Mouse (Mus musculus) forebrain, embryonic 15.5 days (tissue): ENCODE data around the gene Ehmt2. TPM values are rescaled to one million over a fixed set of nuclear protein-coding genes. Genes with fewer than 3 reads are reported as not detected.
A peak's percentile ranks its signal among the peaks of the same experiment; 100 is the strongest.
"Not testable (repeated sequence)": the region's sequence is repeated elsewhere in the genome, so short reads cannot be mapped to it uniquely, and the experiment has no call there.

Source experiments
- ATAC-seq: fragments of 200-750 bp; cut with Nextera tagmentation; replicated peaks from 2 replicates; pipeline ENCODE4 v1.8.0; 2017; ENCODE audit warnings: mild to moderate bottlenecking, moderate TSS enrichment, moderate library complexity
- H3K27ac ChIP-seq: fragments of 300-500 bp; sonication (generic); replicated peaks from 2 replicates; pipeline ENCODE4 v1.5.1; 2015; ENCODE audit warnings: mild to moderate bottlenecking, inconsistent platforms
- H3K27me3 ChIP-seq: fragments of 300-500 bp; sonication (generic); 2 replicates; pipeline ENCODE4 v1.6.1; 2015; ENCODE audit warnings: inconsistent platforms
- H3K36me3 ChIP-seq: fragments of 300-500 bp; sonication (generic); 2 replicates; pipeline ENCODE4 v1.6.1; 2015; ENCODE audit warnings: mild to moderate bottlenecking, inconsistent platforms
- H3K4me1 ChIP-seq: fragments of 300-500 bp; sonication (generic); 2 replicates; pipeline ENCODE4 v1.6.1; 2015; ENCODE audit warnings: inconsistent platforms
- H3K4me2 ChIP-seq: fragments of 300-500 bp; sonication (generic); replicated peaks from 2 replicates; pipeline ENCODE4 v1.6.1; 2015; ENCODE audit warnings: mild to moderate bottlenecking, inconsistent platforms
- H3K4me3 ChIP-seq: fragments of 300-500 bp; sonication (generic); 2 replicates; pipeline ENCODE4 v1.5.1; 2015; ENCODE audit warnings: mild to moderate bottlenecking, inconsistent platforms
- H3K9ac ChIP-seq: fragments of 300-500 bp; sonication (generic); replicated peaks from 2 replicates; pipeline ENCODE4 v1.6.1; 2015; ENCODE audit warnings: mild to moderate bottlenecking, inconsistent platforms
- H3K9me3 ChIP-seq: fragments of 300-500 bp; sonication (generic); 2 replicates; pipeline ENCODE4 v1.6.1; 2016; ENCODE audit warnings: inconsistent platforms
- WGBS: fragments of 180-500 bp; shearing (Covaris S2); methylation state at CpG from one replicate; pipeline ENCODE4 v1.1.7; 2015; ENCODE audit warnings: mixed read lengths; 5-methylcytosine and 5-hydroxymethylcytosine counted together
- polyA plus RNA-seq: library from polyadenylated mRNA; unstranded; fragments of >200 nt; fragmentation: Nextera tagmentation; extraction: Ambion mirVana; gene quantifications from 2 replicates; pipeline ENCODE4 v1.2.1, GENCODE M21; 2015

The Ehmt2 gene
- polyA plus RNA-seq, 1 experiment from 2014 or later = 108 TPM

DNA sequence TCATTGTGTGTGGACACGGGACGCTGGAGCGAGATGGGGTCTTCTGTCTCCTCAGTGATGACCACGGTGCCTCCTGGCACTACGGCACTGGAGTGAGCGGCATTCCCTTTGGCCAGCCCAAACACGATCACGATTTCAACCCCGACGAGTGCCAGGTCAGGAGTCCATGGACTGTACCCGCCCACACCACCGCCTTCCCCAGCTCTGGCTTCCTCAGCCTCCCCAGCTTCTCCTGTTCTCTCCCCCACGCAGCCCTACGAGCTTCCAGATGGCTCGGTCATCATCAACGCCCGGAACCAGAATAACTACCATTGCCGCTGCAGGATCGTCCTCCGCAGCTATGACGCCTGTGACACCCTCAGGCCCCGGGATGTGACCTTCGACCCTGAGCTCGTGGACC is 35.8 kb downstream of the Ehmt2 start:
- no peak overlapping the region for H3K4me3 ChIP-seq
- whole genome bisulfite sequencing = 79% methylated on average over 24 of the region's 24 CpGs
- ATAC-seq = no peak

DNA sequence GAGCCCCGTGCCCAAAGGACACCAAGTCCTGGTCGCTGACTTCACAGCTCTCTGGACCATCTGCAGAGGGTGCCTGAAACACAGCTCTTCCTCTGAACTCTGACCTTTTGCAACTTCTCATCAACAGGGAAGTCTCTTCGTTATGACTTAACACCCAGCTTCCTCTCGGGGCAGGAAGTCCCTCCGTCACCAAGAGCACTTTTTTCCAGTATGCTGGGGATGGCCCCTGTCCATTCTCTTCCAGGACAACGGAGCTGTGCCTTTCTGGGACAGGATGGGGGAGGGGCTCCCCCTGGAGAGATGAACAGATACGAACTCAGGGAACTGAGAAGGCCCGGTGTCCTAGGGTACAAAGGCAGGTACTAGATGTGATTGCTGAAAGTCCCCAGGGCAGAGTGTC is 36.6 kb downstream of the Ehmt2 start:
- Histone ChIP-seq H3K36me3 (0 out of 2 replicates have a peak, but pooled peaks cover 2% of the 10 kb centered on the region), H3K4me1 (peaks cover 9% of the 10 kb centered on the region), H3K4me3 (no peak overlapping the region), H3K4me2 (no peak overlapping the region), H3K27ac (no peak overlapping the region), H3K9ac (no peak overlapping the region), H3K9me3 (no peaks in the 10 kb centered on the region), H3K27me3 (no peaks in the 10 kb centered on the region)
- 57% methylated on average over 8 of the region's 8 CpGs for WGBS
- ATAC-seq = no peak

More for the DNA sequence above, 35.8 kb downstream of the Ehmt2 start:
- Histone ChIP-seq H3K27ac (no peak overlapping the region), H3K9ac (no peak overlapping the region), H3K27me3 (no peaks in the 10 kb centered on the region), H3K36me3 (0 out of 2 replicates have a peak, but pooled peaks cover 2% of the 10 kb centered on the region), H3K9me3 (no peaks in the 10 kb centered on the region), H3K4me1 (peaks cover 9% of the 10 kb centered on the region), H3K4me2 (no peak overlapping the region)

DNA sequence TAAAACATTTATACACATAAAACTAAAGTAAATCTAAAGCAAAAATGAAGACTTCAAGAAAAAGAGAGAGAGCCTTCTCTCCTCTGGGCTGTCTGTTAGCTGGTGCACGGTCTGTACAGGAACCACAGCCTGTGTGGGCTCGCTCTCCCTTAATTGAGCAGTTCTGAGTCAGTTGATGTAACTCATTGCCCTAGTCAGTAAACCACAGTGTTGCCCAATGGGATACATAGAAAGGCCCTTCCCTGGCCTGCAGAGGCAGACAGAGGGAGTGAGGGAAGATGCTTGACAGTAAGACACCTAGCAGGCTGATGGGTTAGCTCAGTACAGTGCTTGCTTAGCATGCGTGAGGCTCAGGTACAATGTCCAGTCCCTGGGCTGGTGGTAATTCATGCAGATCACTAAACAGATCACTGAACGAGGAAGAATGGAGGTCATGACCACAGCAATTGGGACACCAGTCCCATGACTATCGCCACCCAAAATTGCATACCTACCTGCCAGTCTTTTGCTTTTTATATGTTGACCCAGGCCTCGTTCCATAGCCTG is 39.8 kb downstream of the Ehmt2 start:
- H3K4me3 ChIP-seq = no peak overlapping the region
- no peak overlapping the region for H3K4me2 ChIP-seq
- 82% methylated on average over 6 of the region's 6 CpGs for WGBS
- H3K9ac ChIP-seq = no peak overlapping the region
- H3K36me3 ChIP-seq = 0 out of 2 replicates have a peak, but pooled peaks cover 2% of the 10 kb centered on the region
- ATAC-seq = no peak
- H3K9me3 ChIP-seq = no peaks in the 10 kb centered on the region
- 0 out of 2 replicates have a peak, but pooled peaks cover 4% of the 10 kb centered on the region for H3K4me1 ChIP-seq
- H3K27ac ChIP-seq = no peak overlapping the region
- no peaks in the 10 kb centered on the region for H3K27me3 ChIP-seq

DNA sequence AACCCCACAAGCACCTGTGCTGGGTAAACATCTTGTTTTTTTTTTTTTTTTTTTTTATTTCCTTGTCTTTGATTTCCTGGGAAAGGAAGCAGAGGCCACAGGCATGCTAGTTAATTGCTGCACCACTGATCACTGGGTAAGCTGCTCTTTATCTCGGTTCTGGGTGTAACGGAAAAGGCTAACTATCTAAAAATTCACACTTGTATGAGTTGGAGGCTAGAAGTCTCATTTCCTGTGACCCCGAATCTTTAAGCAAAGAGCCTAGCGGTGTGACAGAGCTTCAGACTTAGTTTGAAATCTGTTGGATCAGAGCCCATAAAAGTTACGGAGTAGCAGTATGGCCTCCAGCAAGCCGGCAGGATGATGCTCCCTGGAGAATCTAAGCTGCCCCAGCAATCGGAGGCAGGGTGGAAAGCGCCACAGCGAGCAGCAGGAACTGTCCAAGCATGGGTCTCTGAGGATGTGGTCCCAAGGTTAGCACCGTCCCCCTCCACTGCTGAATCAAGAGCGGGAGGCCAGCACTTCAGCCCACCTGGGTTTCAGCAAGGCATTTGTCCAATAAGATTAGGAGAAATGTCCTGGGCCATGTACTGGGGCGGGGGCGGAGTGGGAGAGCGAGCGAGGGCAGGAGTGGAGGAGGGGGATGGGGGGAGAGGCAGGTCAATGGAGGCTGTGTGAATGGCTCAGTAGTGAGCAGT is 43.2 kb downstream of the Ehmt2 start:
- no peak for ATAC-seq
- 5% methylated on average over 15 of the region's 15 CpGs for WGBS
- no peaks in the 10 kb centered on the region for H3K36me3 ChIP-seq

DNA sequence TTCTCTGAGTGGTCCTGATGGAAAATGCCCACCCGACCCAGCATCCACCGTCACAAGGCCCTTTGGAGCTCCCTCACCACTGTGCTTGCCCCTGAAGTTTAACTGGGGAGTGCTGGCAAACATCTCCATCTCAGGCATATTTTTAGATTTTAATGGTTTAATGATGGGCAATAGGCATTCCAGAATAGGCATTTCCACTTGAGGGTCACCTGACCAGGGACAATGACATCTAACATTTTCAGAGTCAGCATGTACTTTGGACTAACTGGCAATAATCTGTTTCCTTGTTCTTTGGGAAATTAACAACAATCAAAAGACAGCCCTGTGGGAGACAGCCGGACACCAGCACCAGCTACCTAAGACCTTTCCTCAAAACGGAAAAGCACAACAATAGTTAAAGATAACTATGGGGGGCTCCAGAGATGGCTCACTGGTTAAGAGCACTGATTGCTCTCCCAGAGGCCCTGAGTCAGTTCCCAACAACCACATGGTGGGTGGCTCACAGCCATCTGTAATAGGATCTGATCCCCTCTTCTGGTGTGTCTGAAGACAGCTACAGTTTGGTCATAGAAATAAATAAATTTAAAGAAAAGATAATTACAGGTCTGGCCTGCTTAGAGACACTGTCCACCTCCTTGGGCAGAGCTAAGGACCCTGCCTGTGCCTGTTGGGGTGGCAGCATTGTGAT is 45.0 kb downstream of the Ehmt2 start:
- 86% methylated on average over 4 of the region's 4 CpGs for WGBS
- H3K27me3 ChIP-seq = no peaks in the 10 kb centered on the region

More for the DNA sequence above, 43.2 kb downstream of the Ehmt2 start:
- Histone ChIP-seq H3K27ac (no peak overlapping the region), H3K4me1 (0 out of 2 replicates have a peak, but pooled peaks cover 4% of the 10 kb centered on the region), H3K4me3 (peak overlapping the region; percentile 14; the same call in 1 of the 2 replicates), H3K4me2 (peak overlapping the region; percentile 37), H3K9me3 (no peaks in the 10 kb centered on the region), H3K27me3 (no peaks in the 10 kb centered on the region), H3K9ac (0 out of 2 replicates have a peak overlapping the region, but pooled peaks have one; percentile 17)

DNA sequence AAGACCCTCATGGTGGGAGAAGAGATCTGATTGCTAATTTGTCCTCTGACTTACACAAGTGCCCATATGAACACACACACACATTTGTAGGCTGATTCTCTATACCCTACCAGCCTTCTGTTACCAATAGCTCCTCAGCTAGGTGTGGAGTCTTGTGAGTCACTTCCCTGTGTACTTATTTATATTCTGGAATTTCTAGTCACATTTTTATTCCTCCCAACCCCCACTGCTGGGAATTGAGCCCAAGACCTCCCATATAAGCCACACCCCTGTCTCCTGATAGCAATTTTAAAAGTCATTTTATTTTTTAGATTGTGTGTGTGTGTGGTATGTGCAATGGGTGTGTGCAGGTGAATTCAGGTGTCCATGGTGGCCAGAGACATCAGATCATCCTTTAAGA is 46.1 kb downstream of the Ehmt2 start:
- no peak overlapping the region for H3K4me3 ChIP-seq
- H3K36me3 ChIP-seq = peaks cover under 1% of the 10 kb centered on the region; the same call in 1 of the 2 replicates
- no peaks in the 10 kb centered on the region for H3K27me3 ChIP-seq
- no peak overlapping the region for H3K4me2 ChIP-seq
- H3K9me3 ChIP-seq = no peaks in the 10 kb centered on the region
- H3K4me1 ChIP-seq = 0 out of 2 replicates have a peak, but pooled peaks cover 4% of the 10 kb centered on the region
- no peak overlapping the region for H3K27ac ChIP-seq
- H3K9ac ChIP-seq = no peak overlapping the region
- no peak for ATAC-seq

More for the DNA sequence above, 45.0 kb downstream of the Ehmt2 start:
- Histone ChIP-seq H3K36me3 (no peaks in the 10 kb centered on the region), H3K9me3 (no peaks in the 10 kb centered on the region), H3K4me2 (no peak overlapping the region), H3K27ac (no peak overlapping the region), H3K4me1 (0 out of 2 replicates have a peak, but pooled peaks cover 4% of the 10 kb centered on the region), H3K9ac (no peak overlapping the region), H3K4me3 (no peak overlapping the region)
- no peak for ATAC-seq

DNA sequence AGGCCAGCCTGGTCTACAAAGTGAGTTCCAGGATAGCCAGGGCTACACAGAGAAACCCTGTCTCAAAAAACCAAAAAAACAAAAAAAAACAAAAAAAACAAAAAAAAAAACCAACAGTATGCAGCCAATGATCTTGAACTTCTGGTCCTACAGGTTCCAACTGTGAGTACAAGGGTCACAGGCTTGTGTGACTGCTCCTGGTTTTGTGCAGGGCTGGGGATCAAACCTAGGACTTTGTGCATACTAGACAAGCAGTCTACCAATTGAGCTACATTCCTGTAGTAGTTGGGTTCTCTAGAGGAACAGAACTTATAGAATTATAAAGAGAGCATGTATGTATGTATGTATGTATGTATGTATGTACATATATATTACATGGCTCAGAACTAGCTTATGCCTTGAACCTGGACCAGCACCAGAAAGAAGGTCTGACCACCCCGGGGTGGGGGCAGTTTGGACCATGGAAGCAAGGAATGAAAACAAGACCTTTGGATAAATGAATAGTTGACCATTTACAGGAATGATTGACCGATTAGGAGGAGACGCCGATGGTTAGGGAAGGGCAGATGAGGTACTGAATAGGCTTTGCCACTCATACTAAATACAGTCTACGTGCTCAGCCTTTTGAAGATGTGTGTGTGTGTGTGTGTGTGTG is 48.3 kb downstream of the Ehmt2 start:
- Histone ChIP-seq H3K4me1 (peaks cover 23% of the 10 kb centered on the region), H3K4me2 (no peak overlapping the region), H3K4me3 (no peak overlapping the region), H3K9ac (no peak overlapping the region), H3K36me3 (peaks cover 15% of the 10 kb centered on the region), H3K27me3 (no peaks in the 10 kb centered on the region), H3K27ac (no peak overlapping the region), H3K9me3 (no peaks in the 10 kb centered on the region)
- 89% methylated on average over 5 of the region's 5 CpGs for WGBS
- no peak for ATAC-seq

DNA sequence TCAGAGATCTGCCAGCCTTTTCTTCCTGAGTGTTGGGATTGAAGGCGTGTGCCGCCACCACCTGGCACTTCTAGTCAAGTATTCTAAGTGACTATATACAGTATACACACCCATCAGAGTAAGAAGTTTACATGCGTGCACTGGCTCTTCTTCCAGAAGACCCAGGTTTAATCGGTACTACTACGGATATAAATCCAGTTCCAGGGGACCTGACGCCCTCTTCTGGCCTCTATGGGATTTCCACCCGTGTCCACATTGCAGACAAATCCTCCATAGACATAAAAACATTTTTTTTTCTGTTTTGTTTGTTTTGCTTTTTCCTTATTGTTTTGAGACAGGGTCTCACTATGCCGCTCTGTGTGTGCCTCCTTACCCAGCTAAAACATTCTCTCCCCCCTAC is 49.3 kb downstream of the Ehmt2 start:
- Histone ChIP-seq H3K36me3 (peaks cover 15% of the 10 kb centered on the region), H3K9me3 (no peaks in the 10 kb centered on the region), H3K9ac (no peak overlapping the region), H3K27me3 (no peaks in the 10 kb centered on the region), H3K27ac (no peak overlapping the region), H3K4me3 (no peak overlapping the region), H3K4me1 (peaks cover 20% of the 10 kb centered on the region), H3K4me2 (no peak overlapping the region)
- WGBS = 20% methylated on average over 8 of the region's 8 CpGs
- ATAC-seq = no peak

DNA sequence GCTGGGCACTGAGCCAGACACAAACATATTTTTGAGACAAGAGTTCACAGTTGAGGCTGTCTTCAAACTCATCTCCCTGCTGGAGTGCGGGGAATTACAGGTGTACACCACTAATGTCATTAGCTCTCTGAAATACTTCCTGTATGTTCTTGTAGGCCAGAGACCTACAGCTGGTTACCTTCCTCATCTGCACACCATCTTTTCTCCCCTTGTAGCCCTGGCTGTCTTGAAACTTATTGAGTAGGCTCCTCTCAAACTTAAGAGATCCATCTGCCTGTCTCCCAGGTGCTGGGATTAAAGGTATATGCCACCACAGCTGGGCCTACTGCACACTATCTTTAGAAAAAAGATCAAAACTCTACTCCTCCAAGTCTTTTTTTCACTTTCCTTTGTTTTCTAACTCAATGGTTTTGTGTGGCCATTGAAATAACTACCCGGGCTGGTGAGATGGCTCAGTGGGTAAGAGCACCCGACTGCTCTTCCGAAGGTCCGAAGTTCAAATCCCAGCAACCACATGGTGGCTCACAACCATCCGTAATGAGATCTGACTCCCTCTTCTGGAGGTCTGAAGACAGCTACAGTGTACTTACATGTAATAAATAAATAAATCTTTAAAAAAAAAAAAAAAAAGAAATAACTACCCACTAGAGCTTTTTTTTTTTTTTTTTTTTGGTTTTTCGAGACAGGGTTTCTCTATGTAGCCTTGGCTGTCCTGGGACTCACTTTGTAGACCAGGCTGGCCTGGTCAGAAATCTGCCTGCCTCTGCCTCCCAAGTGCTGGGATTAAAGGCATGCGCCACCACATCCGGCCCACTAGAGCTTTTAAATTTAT is 50.7 kb downstream of the Ehmt2 start:
- not testable (repeated sequence) for ATAC-seq, H3K9ac ChIP-seq, H3K27ac ChIP-seq, H3K27me3 ChIP-seq, H3K9me3 ChIP-seq, H3K4me2 ChIP-seq, H3K4me3 ChIP-seq
- Histone ChIP-seq H3K4me1 (peaks cover 20% of the 10 kb centered on the region), H3K36me3 (peaks cover 15% of the 10 kb centered on the region)
- WGBS = 60% methylated on average over 9 of the region's 9 CpGs

DNA sequence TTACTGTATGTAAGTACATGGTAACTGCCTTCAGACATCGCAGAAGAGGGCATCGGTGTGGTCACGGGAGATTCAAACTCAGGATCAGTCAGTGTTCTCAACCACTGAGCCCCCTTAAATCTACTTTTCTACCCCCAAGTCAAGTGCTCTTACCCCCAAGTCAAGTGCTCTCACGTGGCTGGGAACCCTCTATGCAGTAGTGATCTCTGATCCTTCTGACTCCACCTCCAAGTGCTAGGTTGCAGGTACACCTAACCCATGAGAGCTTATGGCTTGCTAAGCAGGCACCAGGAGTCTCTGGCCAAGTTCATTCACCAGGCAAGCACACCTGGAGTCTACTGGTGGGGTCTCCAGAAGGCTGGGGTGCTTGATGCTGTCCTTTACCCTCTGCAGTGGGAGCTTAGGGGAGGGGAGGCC is 51.3 kb downstream of the Ehmt2 start:
- Histone ChIP-seq H3K4me2 (no peak overlapping the region), H3K36me3 (peaks cover 15% of the 10 kb centered on the region), H3K27ac (0 out of 2 replicates have a peak overlapping the region, but pooled peaks have one; percentile 11), H3K4me3 (0 out of 2 replicates have a peak overlapping the region, but pooled peaks have one; percentile 1), H3K27me3 (no peaks in the 10 kb centered on the region), H3K9me3 (no peaks in the 10 kb centered on the region), H3K4me1 (peaks cover 20% of the 10 kb centered on the region), H3K9ac (no peak overlapping the region)
- 33% methylated on average over 4 of the region's 4 CpGs for WGBS
- ATAC-seq = 0 out of 2 replicates have a peak, but pooled peaks have one; percentile 4
